Mouse (Mus musculus) hindbrain, postnatal 0 days (tissue): ENCODE measurements around the gene Klk1b22. TPM values are rescaled to one million over a fixed set of nuclear protein-coding genes. Genes with fewer than 3 reads are reported as not detected.
"Not testable (repeated sequence)": the region's sequence is repeated elsewhere in the genome, so short reads cannot be mapped to it uniquely, and the experiment has no call there.

Experiments used
- ATAC-seq: fragments of 200-750 bp; cut with Nextera tagmentation; 2 replicates; pipeline ENCODE4 v1.8.0; 2017; ENCODE audit warnings: mild to moderate bottlenecking, moderate TSS enrichment, moderate library complexity
- DNase-seq: peaks from one replicate; pipeline ENCODE4 v3.0.0-alpha.2; 2015; ENCODE audit warnings: low spot score
- H3K27ac ChIP-seq: fragments of 300-500 bp; sonication (generic); 2 replicates; pipeline ENCODE4 v1.5.1; 2014; ENCODE audit warnings: mild to moderate bottlenecking
- H3K27me3 ChIP-seq: fragments of 300-500 bp; sonication (generic); 2 replicates; pipeline ENCODE4 v1.6.1; 2014; ENCODE audit warnings: low read length, mixed read lengths; ENCODE audit not compliant: insufficient read depth
- H3K36me3 ChIP-seq: fragments of 300-500 bp; sonication (generic); 2 replicates; pipeline ENCODE4 v1.6.1; 2014; ENCODE audit warnings: low read length, mixed read lengths; ENCODE audit not compliant: insufficient read depth
- H3K4me1 ChIP-seq: fragments of 300-500 bp; sonication (generic); 2 replicates; pipeline ENCODE4 v1.6.1; 2014; ENCODE audit warnings: antibody characterized with exemption, low read length, mixed read lengths; ENCODE audit not compliant: insufficient read depth
- H3K4me2 ChIP-seq: fragments of 300-500 bp; sonication (generic); 2 replicates; pipeline ENCODE4 v1.6.1; 2014; ENCODE audit warnings: low read depth, mild to moderate bottlenecking, low read length, moderate library complexity, mixed read lengths
- H3K4me3 ChIP-seq: fragments of 300-500 bp; sonication (generic); 2 replicates; pipeline ENCODE4 v1.5.1; 2014; ENCODE audit warnings: low read length
- H3K9ac ChIP-seq: fragments of 300-500 bp; sonication (generic); replicated peaks from 2 replicates; pipeline ENCODE4 v1.6.1; 2014; ENCODE audit warnings: mild to moderate bottlenecking, low read length, moderate library complexity, mixed read lengths
- H3K9me3 ChIP-seq: fragments of 300-500 bp; sonication (generic); 2 replicates; pipeline ENCODE4 v1.6.1; 2016; ENCODE audit warnings: low read length, mixed read lengths
- CTCF ChIP-seq: IDR thresholded peaks from 2 replicates; pipeline ENCODE4 v1.5.1; 2016; ENCODE audit warnings: antibody characterized with exemption, control low read depth, low read depth
- WGBS: fragments of 180-500 bp; shearing (Covaris S2); extraction: QIAGEN DNeasy Blood & Tissue Kit; methylation state at CpG from one replicate; pipeline ENCODE4 v1.1.7; 2014; 5-methylcytosine and 5-hydroxymethylcytosine counted together
- polyA plus RNA-seq: library from polyadenylated mRNA; unstranded; fragments of >200 nt; fragmentation: Nextera tagmentation; extraction: Ambion mirVana; gene quantifications from 2 replicates; pipeline ENCODE4 v1.2.1, GENCODE M21; 2015
- total RNA-seq: library from RNA; depleted of rRNA; stranded (reverse); fragments of >200 nt; gene quantifications from 2 replicates; pipeline ENCODE4 v1.2.3, GENCODE M21; 2014; rRNA removed

The Klk1b22 gene
- total RNA-seq (not detected in 2 replicates), polyA plus RNA-seq (not detected in 2 replicates)

DNA sequence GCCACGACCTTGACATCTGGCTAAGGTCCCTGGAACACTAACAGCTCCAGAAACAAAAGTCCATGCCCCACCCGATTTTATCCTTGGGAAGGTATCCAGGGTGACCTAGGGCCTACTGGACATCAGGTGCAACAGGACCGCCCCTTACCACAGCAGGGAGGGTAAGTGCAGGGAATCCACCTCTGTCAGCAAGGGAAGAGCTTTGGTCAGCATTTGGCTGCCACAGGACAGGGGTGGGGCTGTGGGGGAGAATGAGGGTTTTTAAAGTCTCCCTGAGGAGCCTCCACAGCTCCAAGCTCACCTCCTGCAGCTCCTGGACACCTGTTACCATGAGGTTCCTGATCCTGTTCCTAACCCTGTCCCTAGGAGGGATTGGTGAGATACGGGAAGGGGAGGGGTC, at the start of gene Klk1b22:
TSS of gene Klk1b22 (plus strand) at position 301 of the 400 bp plus-strand sequence.
- H3K9me3 ChIP-seq, result no peaks in the 10 kb centered on the region
- TF ChIP-seq CTCF, result no peak
- no peak within 1 kb of the TSS for H3K9ac ChIP-seq
- H3K4me2 ChIP-seq, result no peak within 1 kb of the TSS
- 75% methylated on average over 4 of the region's 4 CpGs for WGBS
- ATAC-seq (no peak), DNase-seq (no peak)
- H3K4me1 ChIP-seq, result no peaks in the 10 kb centered on the region
- H3K36me3 ChIP-seq, result no peaks in the 10 kb centered on the region
- H3K4me3 ChIP-seq, result no peak within 1 kb of the TSS
- no peak within 1 kb of the TSS for H3K27ac ChIP-seq
- no peaks in the 10 kb centered on the region for H3K27me3 ChIP-seq

- H3K27ac ChIP-seq, result no peak overlapping the region
- no peaks in the 10 kb centered on the region for H3K36me3 ChIP-seq
- no peak overlapping the region for H3K9ac ChIP-seq
- H3K4me2 ChIP-seq, result no peak overlapping the region
- DNase-seq (no peak), ATAC-seq (no peak)
- no peaks in the 10 kb centered on the region for H3K27me3 ChIP-seq
- no peaks in the 10 kb centered on the region for H3K4me1 ChIP-seq
- no peaks in the 10 kb centered on the region for H3K9me3 ChIP-seq
- TF ChIP-seq CTCF, result no peak
- 80% methylated on average over 2 of the region's 2 CpGs for WGBS
- no peak overlapping the region for H3K4me3 ChIP-seq
Measured at GRCm38 (mm10) chr7:44072117-44072516, 40.4 kb upstream of the Klk1b22 start.

GRCm38 (mm10) chr7:44077703-44078102, 34.8 kb upstream of the Klk1b22 start:
- no peaks in the 10 kb centered on the region for H3K27me3 ChIP-seq
- no peak overlapping the region for H3K4me3 ChIP-seq
- TF ChIP-seq CTCF, result no peak
- ATAC-seq (no peak), DNase-seq (no peak)
- no peak overlapping the region for H3K9ac ChIP-seq
- H3K36me3 ChIP-seq, result no peaks in the 10 kb centered on the region
- WGBS, result 60% methylated on average over 1 of the region's 1 CpGs
- no peaks in the 10 kb centered on the region for H3K4me1 ChIP-seq
- no peak overlapping the region for H3K4me2 ChIP-seq
- H3K27ac ChIP-seq, result no peak overlapping the region
- H3K9me3 ChIP-seq, result no peaks in the 10 kb centered on the region

DNA sequence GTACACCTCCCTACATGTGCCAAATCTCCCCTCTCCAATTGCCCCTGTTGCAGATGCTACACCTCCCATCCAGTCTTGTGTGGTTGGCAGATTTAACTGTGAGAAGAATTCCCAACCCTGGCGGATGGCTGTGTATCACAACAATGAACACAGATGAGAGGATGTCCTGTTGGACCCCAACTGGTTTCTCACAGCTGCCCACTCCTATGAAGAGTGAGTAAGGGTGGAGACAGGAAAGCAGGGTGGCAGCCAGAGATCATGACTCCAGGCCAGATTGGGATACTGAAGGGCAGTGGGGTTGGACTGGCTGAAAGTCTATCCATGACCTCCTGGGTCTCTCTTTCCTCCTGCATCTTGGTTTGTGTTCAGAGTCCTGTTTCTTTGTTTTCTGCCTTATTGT, 16.4 kb upstream of the Klk1b22 start:
- H3K4me1 ChIP-seq, result no peaks in the 10 kb centered on the region
- no peaks in the 10 kb centered on the region for H3K9me3 ChIP-seq
- H3K4me2 ChIP-seq, result no peak overlapping the region
- no peak overlapping the region for H3K27ac ChIP-seq
- H3K9ac ChIP-seq, result no peak overlapping the region
- H3K27me3 ChIP-seq, result no peaks in the 10 kb centered on the region
- DNase-seq (no peak), ATAC-seq (no peak)
- H3K4me3 ChIP-seq, result no peak overlapping the region
- no peak for TF ChIP-seq CTCF
- no peaks in the 10 kb centered on the region for H3K36me3 ChIP-seq
- 77% methylated on average over 1 of the region's 1 CpGs for WGBS

- not testable (repeated sequence) for H3K27ac ChIP-seq, H3K9me3 ChIP-seq, H3K27me3 ChIP-seq, ATAC-seq, H3K4me1 ChIP-seq, H3K4me2 ChIP-seq, DNase-seq, H3K9ac ChIP-seq, H3K4me3 ChIP-seq, H3K36me3 ChIP-seq
- WGBS, result 73% methylated on average over 3 of the region's 3 CpGs
Measured at GRCm38 (mm10) chr7:44102028-44102427, 10.4 kb upstream of the Klk1b22 start, which contains the start of gene Klk1b21. TSS of gene Klk1b21 (plus strand) at chr7:44102328.

DNA sequence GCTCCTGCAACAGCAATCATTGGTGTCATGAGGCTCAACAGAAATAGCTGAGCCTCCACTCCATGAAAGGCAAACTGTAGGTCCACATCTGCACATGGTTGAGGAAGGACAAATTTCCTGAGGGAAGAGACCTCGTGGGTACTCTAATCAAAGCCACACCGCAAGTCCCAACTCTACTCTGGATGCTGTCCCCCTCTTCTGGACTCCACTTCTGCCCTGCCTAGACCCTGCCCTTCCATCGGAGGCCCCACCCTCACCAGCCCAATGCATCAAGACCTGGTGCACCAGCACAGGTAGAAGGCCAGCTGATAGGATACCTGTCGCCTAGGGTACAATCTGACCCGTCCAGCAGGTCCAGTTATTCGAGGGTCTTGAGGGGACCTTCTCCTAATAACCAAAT, 11.0 kb downstream of the Klk1b22 start:
- Histone ChIP-seq H3K4me3 (no peak overlapping the region), H3K36me3 (no peaks in the 10 kb centered on the region), H3K4me2 (no peak overlapping the region), H3K27me3 (no peaks in the 10 kb centered on the region), H3K27ac (no peak overlapping the region), H3K9me3 (no peaks in the 10 kb centered on the region), H3K9ac (no peak overlapping the region), H3K4me1 (no peaks in the 10 kb centered on the region)
- ATAC-seq, result no peak
- WGBS, result 89% methylated on average over 6 of the region's 6 CpGs
- no peak for DNase-seq
- no peak for TF ChIP-seq CTCF

- no peak within 1 kb of the TSS for H3K9ac ChIP-seq
- ATAC-seq, result no peak
- H3K36me3 ChIP-seq, result no peaks in the 10 kb centered on the region
- H3K4me2 ChIP-seq, result no peak within 1 kb of the TSS
- TF ChIP-seq CTCF, result no peak
- no peaks in the 10 kb centered on the region for H3K27me3 ChIP-seq
- H3K9me3 ChIP-seq, result no peaks in the 10 kb centered on the region
- 94% methylated on average over 3 of the region's 3 CpGs for WGBS
- H3K4me1 ChIP-seq, result no peaks in the 10 kb centered on the region
- no peak within 1 kb of the TSS for H3K27ac ChIP-seq
- no peak within 1 kb of the TSS for H3K4me3 ChIP-seq
- no peak for DNase-seq
Measured at GRCm38 (mm10) chr7:44136467-44136866, 24.0 kb downstream of the Klk1b22 start, which contains the start of gene Klk1b16. TSS of gene Klk1b16 (plus strand) at chr7:44136767.

Other genes with a start within 250 kb of the Klk1b22 start
- gene Klk4, start 231.5 kb upstream of the Klk1b22 start, total RNA-seq, result 1.7 TPM in 2 replicates
- gene Klk4, start 231.5 kb upstream of the Klk1b22 start, polyA plus RNA-seq, result 2.7 and 3.1 TPM in 2 replicates
- gene Klk15, start 178.9 kb upstream of the Klk1b22 start, total RNA-seq, result not detected in 2 replicates
- gene Klk15, start 178.9 kb upstream of the Klk1b22 start, polyA plus RNA-seq, result not detected in 2 replicates
- not detected in 2 replicates for gene Klk1b8, start 162.0 kb upstream of the Klk1b22 start, total RNA-seq
- gene Klk1b8, start 162.0 kb upstream of the Klk1b22 start, polyA plus RNA-seq, result 0.18 TPM in 1 of 2 replicates, not detected in the other
- gene Klk1b1, start 145.9 kb upstream of the Klk1b22 start, total RNA-seq, result not detected in 2 replicates
- gene Klk1b1, start 145.9 kb upstream of the Klk1b22 start, polyA plus RNA-seq, result not detected in 2 replicates
- gene Klk1b9, start 136.6 kb upstream of the Klk1b22 start, total RNA-seq, result not detected in 2 replicates
- not detected in 2 replicates for gene Klk1b9, start 136.6 kb upstream of the Klk1b22 start, polyA plus RNA-seq
- not detected in 2 replicates for gene Klk1b11, start 116.8 kb upstream of the Klk1b22 start, total RNA-seq
- not detected in 2 replicates for gene Klk1b11, start 116.8 kb upstream of the Klk1b22 start, polyA plus RNA-seq
- gene Klk1b26, start 100.5 kb upstream of the Klk1b22 start, total RNA-seq, result 0.54 TPM in 1 of 2 replicates, not detected in the other
- gene Klk1b26, start 100.5 kb upstream of the Klk1b22 start, polyA plus RNA-seq, result not detected in 2 replicates
- not detected in 2 replicates for gene Klk1b27, start 60.4 kb upstream of the Klk1b22 start, total RNA-seq
- gene Klk1b27, start 60.4 kb upstream of the Klk1b22 start, polyA plus RNA-seq, result 0.28 TPM in 1 of 2 replicates, not detected in the other
- gene Klk1b21, start 10.3 kb upstream of the Klk1b22 start, total RNA-seq, result not detected in 2 replicates
- not detected in 2 replicates for gene Klk1b21, start 10.3 kb upstream of the Klk1b22 start, polyA plus RNA-seq
- gene Klk1b16, start 24.1 kb downstream of the Klk1b22 start, total RNA-seq, result not detected in 2 replicates
- not detected in 2 replicates for gene Klk1b16, start 24.1 kb downstream of the Klk1b22 start, polyA plus RNA-seq
- not detected in 2 replicates for gene Klk1b24, start 75.6 kb downstream of the Klk1b22 start, total RNA-seq
- not detected in 2 replicates for gene Klk1b24, start 75.6 kb downstream of the Klk1b22 start, polyA plus RNA-seq
- not detected in 2 replicates for gene Klk1b3, start 85.5 kb downstream of the Klk1b22 start, total RNA-seq
- not detected in 2 replicates for gene Klk1b3, start 85.5 kb downstream of the Klk1b22 start, polyA plus RNA-seq
- gene Klk1b4, start 94.8 kb downstream of the Klk1b22 start, total RNA-seq, result not detected in 2 replicates
- gene Klk1b4, start 94.8 kb downstream of the Klk1b22 start, polyA plus RNA-seq, result not detected in 2 replicates
- not detected in 2 replicates for gene Klk1b5, start 103.3 kb downstream of the Klk1b22 start, total RNA-seq
- not detected in 2 replicates for gene Klk1b5, start 103.3 kb downstream of the Klk1b22 start, polyA plus RNA-seq
- not detected in 2 replicates for gene Klk1, start 112.7 kb downstream of the Klk1b22 start, total RNA-seq
- not detected in 2 replicates for gene Klk1, start 112.7 kb downstream of the Klk1b22 start, polyA plus RNA-seq
- gene Gm36864, start 123.5 kb downstream of the Klk1b22 start, total RNA-seq, result not detected in 2 replicates
- not detected in 2 replicates for gene Gm36864, start 123.5 kb downstream of the Klk1b22 start, polyA plus RNA-seq
- 1.2 TPM in 1 of 2 replicates, not detected in the other for gene 1700028J19Rik, start 134.0 kb downstream of the Klk1b22 start, total RNA-seq
- 1.6 TPM in 2 replicates for gene 1700028J19Rik, start 134.0 kb downstream of the Klk1b22 start, polyA plus RNA-seq
- gene 2410002F23Rik, start 134.0 kb downstream of the Klk1b22 start, total RNA-seq, result 340 and 409 TPM in 2 replicates
- 239 TPM in 2 replicates for gene 2410002F23Rik, start 134.0 kb downstream of the Klk1b22 start, polyA plus RNA-seq
- not detected in 2 replicates for gene Acp4, start 144.7 kb downstream of the Klk1b22 start, total RNA-seq
- gene Acp4, start 144.7 kb downstream of the Klk1b22 start, polyA plus RNA-seq, result 0.13 TPM in 1 of 2 replicates, not detected in the other
- gene Gm15517, start 148.8 kb downstream of the Klk1b22 start, total RNA-seq, result not detected in 2 replicates
- gene Gm15517, start 148.8 kb downstream of the Klk1b22 start, polyA plus RNA-seq, result not detected in 2 replicates
- gene Clec11a, start 194.2 kb downstream of the Klk1b22 start, total RNA-seq, result 3.3 and 5.9 TPM in 2 replicates
- gene Clec11a, start 194.2 kb downstream of the Klk1b22 start, polyA plus RNA-seq, result 4.4 and 4.5 TPM in 2 replicates
- gene Shank1, start 197.6 kb downstream of the Klk1b22 start, total RNA-seq, result 39.0 and 41.8 TPM in 2 replicates
- gene Shank1, start 197.6 kb downstream of the Klk1b22 start, polyA plus RNA-seq, result 36.3 and 36.6 TPM in 2 replicates